Mouse (Mus musculus) intestine, embryonic 15.5 days (tissue): ENCODE measurements around the gene Add1. TPM values are rescaled to one million over a fixed set of nuclear protein-coding genes. Genes with fewer than 3 reads are reported as not detected.
"Not testable (repeated sequence)": the region's sequence is repeated elsewhere in the genome, so short reads cannot be mapped to it uniquely, and the experiment has no call there.

Experiments
- ATAC-seq: fragments of 200-750 bp; cut with Nextera tagmentation; 2 replicates; pipeline ENCODE4 v1.8.0; 2017; ENCODE audit warnings: moderate TSS enrichment, moderate library complexity
- H3K27ac ChIP-seq: fragments of 300-500 bp; sonication (generic); 2 replicates; pipeline ENCODE4 v1.5.1; 2015; ENCODE audit warnings: mild to moderate bottlenecking, inconsistent platforms
- H3K27me3 ChIP-seq: fragments of 300-500 bp; sonication (generic); replicated peaks from 2 replicates; pipeline ENCODE4 v1.6.1; 2015; ENCODE audit warnings: inconsistent platforms
- H3K36me3 ChIP-seq: fragments of 300-500 bp; sonication (generic); 2 replicates; pipeline ENCODE4 v1.6.1; 2015; ENCODE audit warnings: inconsistent platforms
- H3K4me1 ChIP-seq: fragments of 300-500 bp; sonication (generic); replicated peaks from 2 replicates; pipeline ENCODE4 v1.6.1; 2015; ENCODE audit warnings: inconsistent platforms
- H3K4me2 ChIP-seq: fragments of 300-500 bp; sonication (generic); replicated peaks from 2 replicates; pipeline ENCODE4 v1.6.1; 2015; ENCODE audit warnings: mild to moderate bottlenecking, inconsistent platforms
- H3K4me3 ChIP-seq: fragments of 300-500 bp; sonication (generic); replicated peaks from 2 replicates; pipeline ENCODE4 v1.5.1; 2015; ENCODE audit warnings: inconsistent platforms
- H3K9ac ChIP-seq: fragments of 300-500 bp; sonication (generic); 2 replicates; pipeline ENCODE4 v1.6.1; 2015; ENCODE audit warnings: inconsistent platforms
- H3K9me3 ChIP-seq: fragments of 300-500 bp; sonication (generic); 2 replicates; pipeline ENCODE4 v1.6.1; 2016; ENCODE audit warnings: inconsistent platforms
- WGBS: fragments of 180-500 bp; shearing (Covaris S2); methylation state at CpG from one replicate; pipeline ENCODE4 v1.1.7; 2015; 5-methylcytosine and 5-hydroxymethylcytosine counted together
- polyA plus RNA-seq: library from polyadenylated mRNA; unstranded; fragments of >200 nt; fragmentation: Nextera tagmentation; extraction: Ambion mirVana; gene quantifications from 2 replicates; pipeline ENCODE4 v1.2.1, GENCODE M21; 2015

The Add1 gene
- polyA plus RNA-seq, 1 experiment from 2014 or later, result 149 TPM

- Histone ChIP-seq H3K9me3 (no peaks in the 10 kb centered on the region), H3K36me3 (no peaks in the 10 kb centered on the region), H3K9ac (no peak overlapping the region), H3K4me3 (no peak overlapping the region), H3K27me3 (no peaks in the 10 kb centered on the region), H3K4me1 (0 out of 2 replicates have a peak, but pooled peaks cover 6% of the 10 kb centered on the region), H3K4me2 (no peak overlapping the region), H3K27ac (no peak overlapping the region)
- no peak for ATAC-seq
- WGBS, result 87% methylated on average over 5 of the region's 5 CpGs
Measured at GRCm38 (mm10) chr5:34587881-34588280, 14.4 kb downstream of the Add1 start.

GRCm38 (mm10) chr5:34590059-34590458 lies 16.6 kb downstream of the Add1 start:
- no peak for ATAC-seq
- Histone ChIP-seq H3K9me3 (no peaks in the 10 kb centered on the region), H3K4me3 (no peak overlapping the region), H3K4me1 (0 out of 2 replicates have a peak, but pooled peaks cover 6% of the 10 kb centered on the region), H3K9ac (no peak overlapping the region), H3K36me3 (no peaks in the 10 kb centered on the region), H3K4me2 (no peak overlapping the region), H3K27ac (no peak overlapping the region), H3K27me3 (no peaks in the 10 kb centered on the region)
- WGBS, result 51% methylated on average over 5 of the region's 5 CpGs

- 0 out of 2 replicates have a peak, but pooled peaks cover 6% of the 10 kb centered on the region for H3K4me1 ChIP-seq
- H3K9me3 ChIP-seq, result no peaks in the 10 kb centered on the region
- no peak overlapping the region for H3K4me3 ChIP-seq
- H3K4me2 ChIP-seq, result no peak overlapping the region
- no peaks in the 10 kb centered on the region for H3K27me3 ChIP-seq
- H3K27ac ChIP-seq, result no peak overlapping the region
- no peak overlapping the region for H3K9ac ChIP-seq
- ATAC-seq, result no peak
- WGBS, result 66% methylated on average over 4 of the region's 4 CpGs
- H3K36me3 ChIP-seq, result no peaks in the 10 kb centered on the region
Measured at GRCm38 (mm10) chr5:34590702-34591101, 17.2 kb downstream of the Add1 start.

- Histone ChIP-seq H3K4me1 (0 out of 2 replicates have a peak, but pooled peaks cover 6% of the 10 kb centered on the region), H3K36me3 (no peaks in the 10 kb centered on the region), H3K27ac (no peak overlapping the region), H3K4me2 (no peak overlapping the region), H3K9me3 (no peaks in the 10 kb centered on the region), H3K9ac (no peak overlapping the region), H3K27me3 (no peaks in the 10 kb centered on the region), H3K4me3 (no peak overlapping the region)
- ATAC-seq, result no peak
- WGBS, result 75% methylated on average over 5 of the region's 5 CpGs
Measured at GRCm38 (mm10) chr5:34591388-34592004, 18.0 kb downstream of the Add1 start.

- WGBS, result 86% methylated on average over 5 of the region's 5 CpGs
- not testable (repeated sequence) for H3K4me2 ChIP-seq, ATAC-seq, H3K27me3 ChIP-seq, H3K9ac ChIP-seq, H3K4me3 ChIP-seq, H3K36me3 ChIP-seq, H3K4me1 ChIP-seq, H3K9me3 ChIP-seq, H3K27ac ChIP-seq
Measured at GRCm38 (mm10) chr5:34592224-34592623, 18.8 kb downstream of the Add1 start.

GRCm38 (mm10) chr5:34592666-34593065 lies 19.2 kb downstream of the Add1 start:
- Histone ChIP-seq H3K4me1 (0 out of 2 replicates have a peak, but pooled peaks cover 6% of the 10 kb centered on the region), H3K36me3 (no peaks in the 10 kb centered on the region), H3K4me2 (no peak overlapping the region), H3K9ac (no peak overlapping the region), H3K27me3 (no peaks in the 10 kb centered on the region), H3K9me3 (no peaks in the 10 kb centered on the region), H3K4me3 (no peak overlapping the region), H3K27ac (no peak overlapping the region)
- no peak for ATAC-seq
- 96% methylated on average over 6 of the region's 6 CpGs for WGBS

- no peak overlapping the region for H3K9ac ChIP-seq
- 95% methylated on average over 9 of the region's 9 CpGs for WGBS
- H3K4me3 ChIP-seq, result no peak overlapping the region
- ATAC-seq, result no peak
- H3K36me3 ChIP-seq, result no peaks in the 10 kb centered on the region
- H3K27me3 ChIP-seq, result no peaks in the 10 kb centered on the region
- H3K4me2 ChIP-seq, result no peak overlapping the region
- no peaks in the 10 kb centered on the region for H3K9me3 ChIP-seq
- H3K4me1 ChIP-seq, result 0 out of 2 replicates have a peak, but pooled peaks cover 6% of the 10 kb centered on the region
- H3K27ac ChIP-seq, result no peak overlapping the region
Measured at GRCm38 (mm10) chr5:34593202-34593727, 19.8 kb downstream of the Add1 start.

GRCm38 (mm10) chr5:34604576-34604975 lies 31.1 kb downstream of the Add1 start:
- H3K4me3 ChIP-seq, result no peak overlapping the region
- ATAC-seq, result no peak
- no peaks in the 10 kb centered on the region for H3K27me3 ChIP-seq
- peaks cover 20% of the 10 kb centered on the region for H3K36me3 ChIP-seq
- no peaks in the 10 kb centered on the region for H3K4me1 ChIP-seq
- no peak overlapping the region for H3K9ac ChIP-seq
- 93% methylated on average over 5 of the region's 5 CpGs for WGBS
- no peaks in the 10 kb centered on the region for H3K9me3 ChIP-seq
- H3K27ac ChIP-seq, result no peak overlapping the region
- H3K4me2 ChIP-seq, result no peak overlapping the region

- 84% methylated on average over 8 of the region's 8 CpGs for WGBS
- no peak for ATAC-seq
- H3K27me3 ChIP-seq, result no peaks in the 10 kb centered on the region
- peaks cover 27% of the 10 kb centered on the region for H3K36me3 ChIP-seq
- H3K4me1 ChIP-seq, result no peaks in the 10 kb centered on the region
- no peak overlapping the region for H3K4me3 ChIP-seq
- no peak overlapping the region for H3K4me2 ChIP-seq
- H3K9me3 ChIP-seq, result no peaks in the 10 kb centered on the region
- H3K27ac ChIP-seq, result no peak overlapping the region
- no peak overlapping the region for H3K9ac ChIP-seq
Measured at GRCm38 (mm10) chr5:34607100-34607880, 33.8 kb downstream of the Add1 start.

- no peak for ATAC-seq
- peaks cover 29% of the 10 kb centered on the region for H3K36me3 ChIP-seq
Measured at GRCm38 (mm10) chr5:34608226-34608625, 34.8 kb downstream of the Add1 start.

GRCm38 (mm10) chr5:34609966-34610365 lies 36.5 kb downstream of the Add1 start:
- Histone ChIP-seq H3K4me2 (no peak overlapping the region), H3K9ac (no peak overlapping the region), H3K4me1 (no peaks in the 10 kb centered on the region), H3K9me3 (no peaks in the 10 kb centered on the region), H3K4me3 (no peak overlapping the region), H3K36me3 (peaks cover 33% of the 10 kb centered on the region), H3K27me3 (no peaks in the 10 kb centered on the region), H3K27ac (no peak overlapping the region)
- WGBS, result 87% methylated on average over 4 of the region's 4 CpGs
- ATAC-seq, result no peak

More at GRCm38 (mm10) chr5:34608226-34608625, 34.8 kb downstream of the Add1 start:
- Histone ChIP-seq H3K9ac (no peak overlapping the region), H3K27ac (no peak overlapping the region), H3K9me3 (no peaks in the 10 kb centered on the region), H3K4me3 (no peak overlapping the region), H3K4me2 (no peak overlapping the region), H3K4me1 (no peaks in the 10 kb centered on the region), H3K27me3 (no peaks in the 10 kb centered on the region)
- 63% methylated on average over 3 of the region's 3 CpGs for WGBS

- Histone ChIP-seq H3K4me1 (peaks cover 13% of the 10 kb centered on the region), H3K36me3 (peaks cover 46% of the 10 kb centered on the region), H3K27me3 (no peaks in the 10 kb centered on the region), H3K4me3 (no peak overlapping the region), H3K9ac (no peak overlapping the region), H3K9me3 (no peaks in the 10 kb centered on the region), H3K4me2 (no peak overlapping the region), H3K27ac (no peak overlapping the region)
- no peak for ATAC-seq
- 95% methylated on average over 2 of the region's 2 CpGs for WGBS
Measured at GRCm38 (mm10) chr5:34632996-34633395, 59.5 kb downstream of the Add1 start.
